Mouse (Mus musculus): Measurements from ENCODE around the gene Uvssa.
A peak's percentile ranks its signal among the peaks of the same experiment; 100 is the strongest.

Uvssa gene

DNA sequence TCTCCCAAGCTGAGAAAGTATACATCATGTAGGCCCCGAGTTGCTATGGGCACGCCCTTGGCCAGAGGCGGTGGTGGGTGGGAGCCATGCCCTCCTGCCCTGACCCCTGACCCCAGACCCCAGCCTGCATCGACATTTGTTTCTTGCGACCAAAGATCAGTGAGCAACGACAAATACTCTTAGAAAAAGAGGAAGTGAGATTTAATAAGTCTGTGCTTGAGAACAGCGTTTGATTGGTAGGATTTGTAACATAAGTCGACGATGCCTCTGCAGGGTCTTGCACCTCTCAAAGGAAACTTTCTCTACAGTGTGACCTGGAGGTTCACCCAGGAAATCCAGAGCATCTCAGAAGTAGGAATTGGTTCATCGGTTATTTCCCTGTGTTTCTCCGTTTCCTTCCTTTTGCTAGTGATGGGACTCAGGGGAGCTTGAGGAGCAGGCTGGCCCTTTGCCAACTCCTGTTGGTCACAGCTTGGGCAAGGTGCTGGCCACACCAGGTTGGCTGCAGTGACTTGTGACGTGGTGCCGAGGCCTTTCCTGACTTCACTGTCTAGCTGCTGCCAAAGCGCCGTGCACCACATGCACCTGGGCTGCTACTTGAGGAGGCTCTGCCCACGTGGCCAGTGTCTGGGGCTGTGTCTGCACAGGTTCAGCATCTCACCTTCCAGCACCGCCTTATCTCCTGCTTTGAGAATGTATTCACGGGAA is 5.9 kb upstream of the Uvssa start:
- DNase-seq (ENCODE audit: extremely low spot score, low spot score) = no peak

DNA sequence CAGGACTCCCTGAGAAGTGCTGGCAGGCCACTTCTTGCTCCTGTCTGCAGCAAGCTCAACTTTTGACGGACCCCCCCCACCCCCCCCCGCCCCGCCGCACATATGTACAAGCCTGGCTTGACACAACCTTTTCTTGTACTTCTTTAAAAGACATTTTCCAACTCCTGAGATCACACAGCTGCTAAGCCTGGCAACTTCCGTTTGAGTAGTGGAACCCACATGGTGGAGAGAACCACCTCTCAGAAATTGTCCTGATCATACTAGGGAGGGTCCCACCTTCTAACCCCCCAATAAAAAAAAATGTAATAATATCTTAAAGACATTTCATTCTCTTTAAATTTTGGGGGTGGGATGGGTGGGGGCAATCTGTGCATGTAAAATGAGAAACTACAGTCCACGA is 1.2 kb upstream of the Uvssa start:
- no peak for DNase-seq (ENCODE audit: extremely low spot score, low spot score)

DNA sequence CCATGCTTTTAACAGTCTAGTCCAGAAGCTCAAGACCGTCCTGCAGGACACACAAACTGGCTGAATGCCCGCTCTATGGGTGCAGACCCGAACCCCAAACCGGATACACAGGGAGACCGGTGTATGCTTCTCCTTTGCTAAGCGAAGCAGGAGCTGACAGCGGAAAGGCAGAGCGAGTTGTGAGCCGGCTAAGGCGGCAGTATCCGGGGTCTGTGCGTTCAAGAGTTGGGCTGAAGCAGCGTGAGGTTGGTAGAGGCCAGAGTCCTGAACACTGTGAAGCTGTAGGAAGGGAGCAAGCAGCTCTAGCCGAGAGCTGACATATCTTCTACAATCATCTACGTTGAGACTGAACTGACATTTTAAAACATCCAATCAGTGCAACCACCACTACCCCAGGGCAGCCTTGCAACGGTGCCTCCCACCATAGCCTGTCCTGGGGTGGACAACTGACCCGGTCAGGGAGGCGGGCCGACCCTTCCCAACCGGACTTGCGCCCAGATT is 498 bp upstream of the Uvssa start:
- DNase-seq (ENCODE audit: extremely low spot score, low spot score) = no peak

DNA sequence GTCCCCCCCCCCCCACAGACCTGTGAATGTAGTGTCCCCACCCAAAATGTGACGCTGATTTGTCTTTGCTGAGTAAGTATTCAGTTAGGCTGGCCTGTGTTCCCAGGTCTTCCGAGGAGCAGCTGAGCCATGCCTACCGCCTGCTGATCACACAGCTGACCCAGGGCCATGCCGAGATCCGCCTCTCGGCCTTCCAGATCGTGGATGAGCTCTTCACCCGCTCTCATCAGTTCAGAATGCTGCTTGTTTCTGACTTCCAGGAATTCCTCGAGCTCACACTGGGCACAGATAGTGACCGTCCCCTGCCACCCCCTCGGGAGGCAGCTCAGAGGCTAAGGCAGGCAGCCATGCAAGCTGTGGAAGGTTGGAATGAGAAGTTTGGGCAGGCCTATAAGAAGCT is 9.2 kb downstream of the Uvssa start:
- DNase-seq (ENCODE audit: extremely low spot score, low spot score) = no peak

DNA sequence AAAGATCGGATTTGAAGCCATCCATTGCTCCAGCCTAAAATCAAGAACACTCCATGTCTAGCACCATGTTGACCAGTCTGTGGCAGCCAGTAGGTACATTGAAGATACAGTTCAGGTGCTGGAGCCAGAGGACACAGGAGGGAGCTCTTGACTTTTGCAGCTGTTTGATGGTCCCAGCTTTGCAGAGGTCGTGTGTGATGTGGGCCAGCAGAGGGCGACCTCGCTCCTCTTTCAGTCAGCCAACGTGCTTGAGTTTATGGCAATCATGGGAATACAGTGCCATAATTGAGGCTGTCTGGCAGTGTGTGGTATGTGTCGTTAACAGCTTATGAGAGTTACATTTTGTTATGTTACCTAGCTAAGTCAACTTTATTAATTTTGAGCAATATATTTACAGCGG is 15.5 kb downstream of the Uvssa start:
- peak; percentile 81 for DNase-seq (ENCODE audit: extremely low spot score, low spot score)

DNA sequence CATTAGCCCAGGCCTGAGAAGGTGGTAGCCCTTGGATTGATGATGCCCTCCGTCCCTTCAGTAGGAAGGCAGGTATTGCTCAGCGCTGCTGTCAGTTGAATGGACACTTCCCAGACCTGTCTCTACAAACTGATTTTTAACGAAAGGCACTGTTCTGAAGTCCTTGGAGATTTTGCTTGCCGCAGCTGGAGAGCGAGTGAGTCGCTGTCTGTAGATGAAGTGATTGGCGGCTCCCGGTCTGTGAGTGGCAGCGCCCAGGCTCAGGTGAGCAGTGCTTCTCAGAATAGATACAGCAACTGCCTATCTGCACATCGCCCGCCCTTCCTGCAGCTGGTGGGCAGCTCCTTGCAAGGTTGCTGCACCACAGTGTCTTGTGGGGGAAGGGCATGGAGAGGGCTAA is 17.3 kb downstream of the Uvssa start:
- no peak for DNase-seq (ENCODE audit: extremely low spot score, low spot score)

DNA sequence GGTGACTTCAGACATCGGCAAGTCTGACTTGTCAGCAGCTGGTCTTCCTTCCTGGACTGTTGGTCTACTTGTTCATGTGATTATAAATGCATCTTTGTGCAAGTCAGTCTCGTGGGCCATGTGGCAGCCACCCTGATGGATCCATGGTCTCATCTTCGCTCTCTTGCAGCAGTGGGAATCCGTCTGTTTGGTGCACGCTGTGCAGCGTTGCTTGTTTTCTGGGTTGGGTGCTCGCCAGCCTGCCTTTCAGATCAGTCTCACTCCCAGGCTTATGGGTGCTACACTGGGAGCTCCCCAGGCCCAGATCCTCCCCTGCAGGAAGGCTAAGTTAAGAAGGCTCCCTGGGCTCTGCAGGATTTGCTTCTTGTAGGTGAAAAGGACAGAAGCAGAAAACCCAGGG is 18.5 kb downstream of the Uvssa start:
- no peak for DNase-seq (ENCODE audit: extremely low spot score, low spot score)

DNA sequence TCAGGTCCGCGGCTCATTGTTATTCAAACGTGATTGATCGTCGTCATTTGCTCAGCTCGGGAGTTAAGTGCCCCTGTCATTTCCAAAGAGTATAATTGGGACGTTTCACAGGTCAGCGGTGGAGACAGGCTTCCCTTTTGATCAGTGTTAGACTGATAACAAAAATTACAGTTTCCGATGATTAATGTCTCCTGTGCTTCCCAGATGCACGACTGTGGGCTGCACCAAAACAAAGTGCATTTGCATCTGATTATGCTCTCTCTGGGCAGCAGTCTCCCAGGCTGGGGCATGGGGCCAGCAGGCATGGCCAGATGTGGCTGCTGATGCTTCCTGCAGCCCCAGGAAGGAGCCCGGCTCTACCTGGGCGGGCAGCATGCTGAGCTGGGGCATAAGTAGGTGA is 22.5 kb downstream of the Uvssa start:
- no peak for DNase-seq (ENCODE audit: extremely low spot score, low spot score)

DNA sequence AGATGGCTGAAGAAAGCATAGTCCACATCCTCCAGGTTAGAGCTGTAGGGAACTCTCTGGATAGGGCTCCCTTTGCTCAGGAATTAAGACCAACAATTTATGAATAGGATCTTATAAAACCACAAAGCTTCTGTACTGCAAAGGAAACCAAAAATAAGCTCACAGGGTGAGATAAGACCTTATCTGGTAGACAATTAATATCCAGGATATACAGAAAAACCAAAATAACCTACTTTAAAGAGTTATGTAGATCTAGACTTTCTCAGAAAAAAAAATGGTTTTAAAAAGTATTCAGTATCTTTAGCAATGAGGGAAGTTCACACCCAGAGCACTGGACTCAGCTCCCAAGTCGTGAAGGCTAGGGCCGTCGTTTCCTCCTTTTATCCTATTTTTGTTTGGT is 42.0 kb downstream of the Uvssa start:
- DNase-seq (ENCODE audit: extremely low spot score, low spot score) = no peak

DNA sequence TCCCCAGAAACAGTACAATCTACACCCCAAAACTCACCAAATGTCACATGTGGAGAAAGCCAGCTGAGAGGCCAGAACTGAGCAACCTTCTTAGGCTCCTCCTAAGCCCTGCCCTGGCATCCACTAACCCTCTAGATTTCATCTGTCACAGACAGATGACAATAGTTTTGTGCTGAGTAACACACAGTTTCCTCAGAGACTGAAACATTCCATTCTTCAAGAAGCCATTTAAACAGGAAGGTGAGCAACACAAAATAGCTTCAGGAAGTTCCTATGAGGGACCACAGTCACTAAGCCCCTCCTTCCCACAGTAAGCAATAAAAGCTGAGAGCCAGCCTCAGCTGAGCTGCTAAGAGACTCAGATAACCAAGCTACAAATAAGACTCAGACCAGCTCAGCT is 49.1 kb downstream of the Uvssa start:
- no peak for DNase-seq (ENCODE audit: extremely low spot score, low spot score)

DNA sequence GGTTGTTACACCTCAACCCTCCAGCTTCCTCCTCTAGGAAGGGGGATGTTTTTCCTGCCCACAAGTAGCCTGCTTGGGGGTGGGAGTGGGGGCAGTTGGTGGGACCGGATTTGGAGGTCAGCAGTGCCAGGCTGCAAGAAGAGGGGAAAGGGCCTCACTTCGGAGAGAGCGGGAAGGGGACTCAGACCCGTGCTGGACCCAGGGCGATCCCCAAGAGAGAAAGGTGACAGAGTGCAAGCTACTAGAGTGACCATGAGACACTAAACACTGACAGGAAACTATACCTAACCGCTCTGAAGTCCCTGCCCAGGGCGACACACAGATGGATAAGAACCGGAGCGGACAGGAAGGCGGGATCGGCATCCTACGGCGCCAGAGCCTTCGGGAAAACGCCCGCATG is 51.8 kb downstream of the Uvssa start:
- peak; percentile 35 for DNase-seq (ENCODE audit: extremely low spot score, low spot score)

DNA sequence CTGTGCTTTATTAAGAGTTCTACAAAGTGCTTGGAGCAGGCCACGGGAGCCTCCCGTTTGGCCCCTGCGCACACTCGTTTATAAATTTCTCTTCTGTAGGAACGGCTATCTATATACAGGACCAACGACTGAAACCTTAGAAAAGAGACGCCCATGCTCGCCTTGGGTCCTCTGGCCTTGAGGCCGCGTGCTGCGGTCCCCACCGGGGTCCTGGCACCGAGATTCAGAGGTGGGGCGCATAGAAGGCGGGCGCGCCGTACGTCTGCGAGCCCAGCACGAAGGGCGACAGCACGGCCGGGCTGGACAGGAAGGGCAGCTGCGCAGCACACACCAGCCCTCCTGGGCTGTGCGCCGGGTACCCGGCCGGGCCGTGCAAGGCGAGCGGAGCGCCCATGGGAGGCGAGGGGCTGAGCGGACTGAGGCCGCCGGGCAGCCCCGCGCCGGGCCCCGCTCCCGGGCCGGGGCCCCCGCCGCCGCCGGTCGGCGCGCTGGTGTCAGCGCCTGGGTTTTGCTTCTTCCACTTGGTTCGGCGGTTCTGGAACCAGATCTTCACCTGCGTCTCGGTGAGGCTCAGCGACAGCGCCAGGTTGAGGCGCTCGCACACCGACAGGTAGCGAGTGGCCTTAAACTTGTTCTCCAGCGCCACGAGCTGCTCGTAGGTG is 52.3 kb downstream of the Uvssa start:
- peak; percentile 39 for DNase-seq (ENCODE audit: extremely low spot score, low spot score)

DNA sequence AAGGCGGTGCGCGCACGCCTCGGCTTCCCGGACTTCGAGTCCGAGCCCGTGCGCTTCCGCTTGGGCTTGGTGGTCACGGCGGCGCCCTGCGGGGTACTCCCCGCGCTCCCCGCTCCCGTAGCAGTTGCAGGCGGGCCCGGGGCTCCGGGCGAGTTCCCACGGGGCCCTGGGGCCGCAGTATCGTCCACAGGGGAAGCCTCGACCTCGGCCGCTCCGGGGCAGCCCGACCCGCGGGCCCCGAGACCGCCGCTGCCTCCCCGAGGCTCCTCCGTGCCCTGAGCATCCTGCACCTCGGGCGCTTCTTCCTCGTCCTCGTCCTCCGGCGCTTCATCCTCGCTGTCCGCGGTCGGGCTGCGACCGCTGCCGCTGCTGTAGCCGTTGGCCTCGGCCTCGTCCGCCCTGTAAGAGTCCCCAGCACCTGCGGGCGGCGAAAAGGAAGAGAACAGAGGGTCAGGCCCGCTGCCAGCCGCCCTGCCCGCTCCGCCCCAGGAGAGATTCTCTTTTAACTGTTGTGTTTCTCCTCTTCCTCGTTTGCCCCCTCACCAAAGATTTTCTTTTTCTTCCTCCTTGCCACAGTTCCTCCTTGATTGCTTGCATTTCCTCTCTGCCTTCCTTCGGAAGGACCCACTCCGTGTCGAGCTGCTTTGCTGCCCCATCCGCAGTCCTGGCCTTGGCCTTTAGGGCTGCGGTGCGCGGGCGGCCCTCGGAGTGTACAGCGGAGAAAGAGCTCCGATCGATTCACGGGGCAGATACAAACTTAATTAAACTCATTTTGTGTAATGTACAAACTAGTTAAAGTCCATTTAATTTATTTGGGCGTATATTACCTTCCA is 53.0 kb downstream of the Uvssa start:
- peak; percentile 64 for DNase-seq (ENCODE audit: extremely low spot score, low spot score)

DNA sequence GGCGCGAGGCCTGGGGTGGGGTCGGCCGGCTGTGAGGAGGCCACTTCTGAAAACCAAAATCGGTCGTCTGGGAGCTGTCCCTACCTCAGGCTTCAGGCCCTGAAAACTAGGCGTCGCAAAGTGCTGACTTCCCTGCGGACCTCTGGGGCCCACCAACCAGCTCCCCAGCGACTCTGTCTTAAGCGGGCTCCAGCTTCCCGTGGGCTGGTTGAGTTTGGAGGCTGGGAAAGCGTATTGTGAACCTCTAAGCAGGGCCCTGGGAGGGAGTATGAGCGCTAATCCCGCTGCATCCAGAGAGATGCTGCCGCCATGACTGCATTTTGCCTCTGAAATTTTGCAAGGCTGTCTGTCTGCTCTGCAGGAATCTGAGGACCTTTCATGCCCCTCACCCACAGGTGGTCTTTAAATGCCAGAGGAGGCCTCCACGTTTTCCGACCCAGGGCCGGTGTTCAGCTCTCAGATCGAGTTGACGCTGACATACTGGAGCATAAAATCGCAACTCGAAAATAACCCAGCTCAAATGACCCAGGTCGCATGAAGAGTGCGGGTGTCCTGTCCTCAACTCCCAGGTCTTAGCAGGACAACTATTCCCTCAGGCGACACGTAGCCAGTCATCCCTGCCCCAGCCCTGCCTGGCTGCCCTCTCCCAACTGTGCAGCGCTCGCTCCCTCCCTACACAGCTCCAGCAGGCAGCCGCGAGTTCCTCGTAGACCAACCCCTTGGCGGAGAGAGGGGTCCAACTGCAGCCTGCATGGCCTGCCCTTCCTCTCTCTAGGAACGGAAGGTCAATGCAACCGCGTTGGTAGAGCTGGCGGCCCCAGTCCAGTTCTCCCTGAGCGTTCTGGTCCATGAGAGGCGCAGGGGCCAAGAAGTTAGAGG is 53.9 kb downstream of the Uvssa start:
- DNase-seq (ENCODE audit: extremely low spot score, low spot score) = peak; percentile 53

DNA sequence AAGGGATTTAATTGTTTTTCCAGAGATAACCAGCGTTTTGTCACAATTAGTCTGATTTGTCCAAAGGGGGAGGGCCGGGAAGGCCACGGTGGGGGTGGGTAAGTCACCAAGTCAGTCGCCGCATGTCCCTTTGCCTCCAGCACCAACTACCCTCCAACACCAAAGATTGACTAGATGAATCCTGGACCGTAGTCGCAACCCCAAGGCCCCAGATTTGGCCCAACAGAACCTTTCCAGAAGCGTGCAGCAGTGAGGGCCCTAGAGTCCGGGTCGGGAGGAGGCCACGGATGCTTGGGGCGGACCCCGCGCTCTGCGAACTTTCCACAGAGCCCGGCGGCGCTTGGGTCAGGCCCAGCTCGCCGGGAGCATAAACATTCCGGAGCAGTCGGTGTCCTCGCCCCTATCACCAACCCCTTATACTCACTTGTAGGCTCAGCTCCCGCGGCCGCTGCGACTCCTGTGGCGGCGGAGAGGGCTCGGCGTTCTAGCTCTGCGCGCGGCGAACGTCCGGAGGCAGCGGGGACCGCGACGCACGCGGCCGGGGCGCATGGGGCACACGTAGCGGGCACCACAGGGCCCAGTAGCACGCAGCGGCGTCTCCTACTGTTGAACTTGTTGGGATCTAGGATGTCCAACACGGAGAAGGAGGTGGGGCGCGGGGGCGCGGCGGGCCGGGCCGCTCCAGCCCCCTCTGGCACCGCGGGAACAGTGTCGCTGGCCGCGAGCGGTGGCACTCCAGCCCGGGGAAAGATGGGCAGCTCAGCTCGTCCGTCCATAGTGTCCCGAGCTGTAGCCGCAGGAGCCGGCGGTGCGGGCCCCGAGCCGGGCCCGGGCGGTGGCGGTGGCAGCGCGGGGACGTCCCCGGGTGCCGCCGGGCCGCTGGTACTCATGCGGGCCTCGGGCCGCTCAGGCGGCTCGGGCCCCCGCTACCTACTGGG is 55.1 kb downstream of the Uvssa start, which contains the start of gene Nkx1-1:
Gene Nkx1-1 (minus strand): TSS at position 776 of the 938 bp plus-strand sequence.
- peak; percentile 56 for DNase-seq (ENCODE audit: extremely low spot score, low spot score)

DNA sequence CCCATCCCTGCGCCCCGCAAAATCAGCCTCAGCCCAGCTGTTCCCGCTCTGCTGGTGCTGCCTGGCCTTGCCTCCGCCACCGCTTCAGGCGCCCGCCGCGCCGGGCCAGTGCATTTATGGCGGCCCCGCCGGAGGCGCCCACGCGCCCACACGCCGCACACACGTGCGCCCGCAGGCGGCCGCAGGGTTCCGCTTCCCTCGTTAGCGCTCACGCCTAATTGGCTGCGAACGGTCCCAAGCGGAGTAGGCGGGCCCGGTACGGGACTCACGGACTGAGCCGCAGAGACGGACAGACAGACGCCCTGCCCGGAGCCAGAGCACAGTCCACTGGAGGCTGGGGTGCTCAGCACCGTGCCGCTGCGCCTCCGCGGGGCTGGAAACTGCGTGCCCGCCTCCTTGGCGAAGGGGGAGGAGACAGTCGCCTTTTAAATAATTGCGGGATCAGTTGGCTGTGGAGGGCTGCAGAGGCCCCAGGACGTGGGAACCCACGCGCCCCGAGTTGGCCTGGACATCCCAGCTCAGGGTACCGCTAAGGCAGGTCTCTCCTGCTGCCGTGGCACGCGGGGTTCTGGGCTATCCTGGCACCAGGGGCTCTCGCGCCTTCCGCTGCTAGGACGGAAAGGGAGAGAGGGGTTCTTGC is 55.9 kb downstream of the Uvssa start:
- DNase-seq (ENCODE audit: extremely low spot score, low spot score) = peak; percentile 52

DNA sequence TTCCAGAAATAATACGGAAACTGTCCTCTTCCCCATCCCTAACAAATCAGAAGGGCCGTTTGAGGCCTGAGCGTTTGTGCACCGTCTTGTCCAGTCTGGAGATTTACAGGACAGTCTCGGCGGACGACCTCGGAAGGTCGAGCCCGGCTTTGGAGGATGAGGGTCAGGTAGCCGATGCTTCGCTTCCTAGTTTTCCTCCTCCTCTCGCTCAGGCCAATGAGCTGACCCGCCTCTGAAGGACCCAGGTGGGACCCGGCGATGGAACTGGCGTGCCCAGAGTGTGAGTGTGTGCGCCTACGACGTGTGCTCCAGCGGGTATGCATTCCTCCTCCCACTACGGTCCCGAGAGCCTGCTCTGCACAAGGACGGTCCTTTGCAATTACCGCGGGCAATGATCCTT is 56.8 kb downstream of the Uvssa start:
- no peak for DNase-seq (ENCODE audit: extremely low spot score, low spot score)

DNA sequence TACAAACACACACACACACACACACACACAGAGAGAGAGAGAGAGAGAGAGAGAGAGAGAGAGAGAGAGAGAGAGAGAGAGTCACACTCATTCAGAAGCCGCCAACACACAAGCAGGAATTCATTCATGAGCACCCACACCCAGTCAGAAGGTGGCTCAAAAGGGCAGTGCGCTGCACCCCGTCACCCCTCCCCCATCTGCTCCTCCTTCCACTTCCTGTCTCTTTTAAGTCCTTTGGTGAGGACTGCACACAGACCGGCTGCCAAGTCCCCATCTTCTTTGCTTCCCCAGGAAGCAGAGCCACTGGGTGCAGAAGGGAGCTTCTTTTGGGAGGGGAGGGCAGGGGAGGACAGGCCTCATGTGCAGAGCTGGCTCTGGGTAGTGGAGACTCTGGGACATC is 57.6 kb downstream of the Uvssa start:
- no peak for DNase-seq (ENCODE audit: extremely low spot score, low spot score)

DNA sequence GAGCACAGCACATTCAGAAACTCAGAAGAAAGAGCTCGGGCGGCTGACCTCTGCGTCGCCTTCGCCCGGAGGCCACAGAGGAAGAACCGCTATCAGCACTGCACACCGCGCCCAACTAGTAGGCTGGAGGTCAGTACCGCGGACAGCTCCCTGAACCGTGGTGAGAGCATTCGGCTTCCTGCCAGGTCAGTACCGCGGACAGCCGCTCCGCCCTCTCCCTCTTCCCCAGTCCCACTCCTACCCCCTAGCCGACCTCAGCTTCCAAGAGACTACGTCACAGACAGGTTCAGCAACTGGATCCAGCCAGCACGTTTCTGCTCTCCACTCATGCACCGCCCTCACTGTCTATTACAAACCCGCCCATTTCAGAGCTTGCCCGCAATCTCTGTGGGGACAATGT is 59.9 kb downstream of the Uvssa start:
- DNase-seq (ENCODE audit: extremely low spot score, low spot score) = peak; percentile 90

All from neural tube, embryonic 10.5 days (tissue).